Mouse (Mus musculus) limb, embryonic 12.5 days (tissue): ENCODE data around the gene Rae1. TPM values are rescaled to one million over a fixed set of nuclear protein-coding genes. Genes with fewer than 3 reads are reported as not detected.

Experiments
- ATAC-seq: fragments of 200-750 bp; cut with Nextera tagmentation; 2 replicates; pipeline ENCODE4 v1.8.0; 2017; ENCODE audit warnings: low read depth, moderate TSS enrichment; ENCODE audit not compliant: insufficient number of reproducible peaks, insufficient read depth, low FRiP score, low TSS enrichment
- H3K27ac ChIP-seq: fragments of 300-500 bp; sonication (generic); 2 replicates; pipeline ENCODE4 v1.5.1; 2016; ENCODE audit warnings: mild to moderate bottlenecking, moderate library complexity
- H3K27me3 ChIP-seq: fragments of 300-500 bp; sonication (generic); 2 replicates; pipeline ENCODE4 v1.6.1; 2016; ENCODE audit warnings: mild to moderate bottlenecking, moderate library complexity
- H3K36me3 ChIP-seq: fragments of 300-500 bp; sonication (generic); 2 replicates; pipeline ENCODE4 v1.6.1; 2016; ENCODE audit warnings: mild to moderate bottlenecking, moderate library complexity
- H3K4me1 ChIP-seq: fragments of 300-500 bp; sonication (generic); replicated peaks from 2 replicates; pipeline ENCODE4 v1.6.1; 2016
- H3K4me2 ChIP-seq: fragments of 300-500 bp; sonication (generic); 2 replicates; pipeline ENCODE4 v1.6.1; 2016; ENCODE audit warnings: mild to moderate bottlenecking, moderate library complexity
- H3K4me3 ChIP-seq: fragments of 300-500 bp; sonication (generic); replicated peaks from 2 replicates; pipeline ENCODE4 v1.5.1; 2016; ENCODE audit warnings: mild to moderate bottlenecking
- H3K9ac ChIP-seq: fragments of 300-500 bp; sonication (generic); replicated peaks from 2 replicates; pipeline ENCODE4 v1.6.1; 2016; ENCODE audit warnings: mild to moderate bottlenecking, moderate library complexity
- H3K9me3 ChIP-seq: fragments of 300-500 bp; sonication (generic); 2 replicates; pipeline ENCODE4 v1.6.1; 2016; ENCODE audit warnings: mild to moderate bottlenecking, moderate library complexity
- WGBS: fragments of 180-500 bp; shearing (Covaris S2); methylation state at CpG from one replicate; pipeline ENCODE4 v1.1.7; 2016; 5-methylcytosine and 5-hydroxymethylcytosine counted together
- polyA plus RNA-seq: library from polyadenylated mRNA; unstranded; fragments of >200 nt; fragmentation: Nextera tagmentation; extraction: Ambion mirVana; gene quantifications from 2 replicates; pipeline ENCODE4 v1.2.1, GENCODE M21; 2016

Gene Rae1
- polyA plus RNA-seq, 1 experiment from 2014 or later = 157 TPM

GRCm38 (mm10) chr2:173020430-173020829 lies 20.5 kb downstream of the Rae1 start, which contains the start of gene Rbm38:
Gene Rbm38 (plus strand): TSS chr2:173020498.
- no peak within 1 kb of the TSS for H3K27ac ChIP-seq

GRCm38 (mm10) chr2:173021633-173022055 lies 21.7 kb downstream of the Rae1 start:
- ATAC-seq = peak; percentile 52
- peak overlapping the region; percentile 72 for H3K9ac ChIP-seq
- peak overlapping the region; percentile 79 for H3K4me3 ChIP-seq
- H3K27ac ChIP-seq = peak overlapping the region; percentile 66
- no peaks in the 10 kb centered on the region for H3K9me3 ChIP-seq
- H3K27me3 ChIP-seq = peaks cover 23% of the 10 kb centered on the region
- H3K4me1 ChIP-seq = peaks cover 60% of the 10 kb centered on the region
- peak overlapping the region; percentile 80 for H3K4me2 ChIP-seq
- H3K36me3 ChIP-seq = peaks cover 24% of the 10 kb centered on the region; the same call in 1 of the 2 replicates
- under 1% methylated on average over 54 of the region's 54 CpGs for WGBS

More at GRCm38 (mm10) chr2:173020430-173020829, 20.5 kb downstream of the Rae1 start, which contains the start of gene Rbm38:
- peak within 1 kb of the TSS; percentile 79 for H3K4me3 ChIP-seq
- H3K9ac ChIP-seq = peak within 1 kb of the TSS; percentile 46
- H3K9me3 ChIP-seq = no peaks in the 10 kb centered on the region
- peak within 1 kb of the TSS; percentile 80 for H3K4me2 ChIP-seq
- peaks cover 24% of the 10 kb centered on the region for H3K36me3 ChIP-seq
- no peak for ATAC-seq
- H3K27me3 ChIP-seq = peaks cover 23% of the 10 kb centered on the region
- peaks cover 47% of the 10 kb centered on the region for H3K4me1 ChIP-seq
- WGBS = 31% methylated on average over 11 of the region's 11 CpGs

- peak; percentile 21; the same call in 1 of the 2 replicates for ATAC-seq
- peaks cover 23% of the 10 kb centered on the region for H3K27me3 ChIP-seq
- H3K4me2 ChIP-seq = peak overlapping the region; percentile 80
- H3K4me3 ChIP-seq = peak overlapping the region; percentile 79
- H3K4me1 ChIP-seq = peaks cover 65% of the 10 kb centered on the region
- peak overlapping the region; percentile 72 for H3K9ac ChIP-seq
- peaks cover 29% of the 10 kb centered on the region for H3K36me3 ChIP-seq
- WGBS = under 1% methylated on average over 51 of the region's 51 CpGs
- H3K27ac ChIP-seq = peak overlapping the region; percentile 66
- H3K9me3 ChIP-seq = no peaks in the 10 kb centered on the region
These were observed 22.3 kb downstream of the Rae1 start for GRCm38 (mm10) chr2:173022056-173022681.

- WGBS = 35% methylated on average over 10 of the region's 10 CpGs
- no peak overlapping the region for H3K27ac ChIP-seq
- no peaks in the 10 kb centered on the region for H3K9me3 ChIP-seq
- H3K36me3 ChIP-seq = peaks cover 35% of the 10 kb centered on the region
- H3K4me3 ChIP-seq = peak overlapping the region; percentile 79
- peaks cover 71% of the 10 kb centered on the region for H3K4me1 ChIP-seq
- peaks cover 23% of the 10 kb centered on the region for H3K27me3 ChIP-seq
- H3K9ac ChIP-seq = peak overlapping the region; percentile 72
- ATAC-seq = no peak
- H3K4me2 ChIP-seq = peak overlapping the region; percentile 80
These were observed 22.9 kb downstream of the Rae1 start for GRCm38 (mm10) chr2:173022813-173023212.

- no peak overlapping the region for H3K27ac ChIP-seq
- H3K9me3 ChIP-seq = no peaks in the 10 kb centered on the region
- no peak for ATAC-seq
- peaks cover 41% of the 10 kb centered on the region for H3K36me3 ChIP-seq
- peaks cover 22% of the 10 kb centered on the region for H3K27me3 ChIP-seq
- peak overlapping the region; percentile 80 for H3K4me2 ChIP-seq
- peak overlapping the region; percentile 72 for H3K9ac ChIP-seq
- 84% methylated on average over 7 of the region's 7 CpGs for WGBS
- peak overlapping the region; percentile 79 for H3K4me3 ChIP-seq
- peaks cover 75% of the 10 kb centered on the region for H3K4me1 ChIP-seq
These were observed 23.5 kb downstream of the Rae1 start for GRCm38 (mm10) chr2:173023371-173023851.

GRCm38 (mm10) chr2:173023966-173024365 lies 24.0 kb downstream of the Rae1 start:
- H3K4me2 ChIP-seq = peak overlapping the region; percentile 80

GRCm38 (mm10) chr2:173024392-173024791 lies 24.5 kb downstream of the Rae1 start:
- peaks cover 51% of the 10 kb centered on the region for H3K36me3 ChIP-seq
- peaks cover 65% of the 10 kb centered on the region for H3K4me1 ChIP-seq
- ATAC-seq = no peak
- WGBS = 78% methylated on average over 8 of the region's 8 CpGs
- peak overlapping the region; percentile 79; the same call in 1 of the 2 replicates for H3K4me3 ChIP-seq
- no peak overlapping the region for H3K27ac ChIP-seq
- H3K27me3 ChIP-seq = peaks cover 13% of the 10 kb centered on the region
- H3K9ac ChIP-seq = no peak overlapping the region
- H3K9me3 ChIP-seq = no peaks in the 10 kb centered on the region
- 0 out of 2 replicates have a peak overlapping the region, but pooled peaks have one; percentile 80 for H3K4me2 ChIP-seq

More at GRCm38 (mm10) chr2:173023966-173024365, 24.0 kb downstream of the Rae1 start:
- H3K4me1 ChIP-seq = peaks cover 69% of the 10 kb centered on the region
- WGBS = 84% methylated on average over 4 of the region's 4 CpGs
- peaks cover 47% of the 10 kb centered on the region for H3K36me3 ChIP-seq
- H3K4me3 ChIP-seq = peak overlapping the region; percentile 79
- no peak overlapping the region for H3K9ac ChIP-seq
- H3K27ac ChIP-seq = no peak overlapping the region
- peaks cover 17% of the 10 kb centered on the region for H3K27me3 ChIP-seq
- no peak for ATAC-seq
- no peaks in the 10 kb centered on the region for H3K9me3 ChIP-seq

- 0 out of 2 replicates have a peak overlapping the region, but pooled peaks have one; percentile 32 for H3K9ac ChIP-seq
- H3K4me1 ChIP-seq = peaks cover 62% of the 10 kb centered on the region
- peak overlapping the region; percentile 16; the same call in 1 of the 2 replicates for H3K4me3 ChIP-seq
- H3K27me3 ChIP-seq = peaks cover 10% of the 10 kb centered on the region
- WGBS = 36% methylated on average over 4 of the region's 4 CpGs
- H3K36me3 ChIP-seq = peaks cover 56% of the 10 kb centered on the region
- no peaks in the 10 kb centered on the region for H3K9me3 ChIP-seq
- no peak for ATAC-seq
- 0 out of 2 replicates have a peak overlapping the region, but pooled peaks have one; percentile 12 for H3K27ac ChIP-seq
- peak overlapping the region; percentile 23; the same call in 1 of the 2 replicates for H3K4me2 ChIP-seq
These were observed 25.0 kb downstream of the Rae1 start for GRCm38 (mm10) chr2:173024938-173025337.

- Histone ChIP-seq H3K27ac (0 out of 2 replicates have a peak overlapping the region, but pooled peaks have one; percentile 69), H3K4me2 (peak overlapping the region; percentile 33), H3K4me3 (no peak overlapping the region), H3K4me1 (peaks cover 58% of the 10 kb centered on the region), H3K9me3 (no peaks in the 10 kb centered on the region), H3K9ac (no peak overlapping the region), H3K36me3 (peaks cover 70% of the 10 kb centered on the region), H3K27me3 (no peaks in the 10 kb centered on the region)
- 81% methylated on average over 5 of the region's 5 CpGs for WGBS
- no peak for ATAC-seq
These were observed 26.4 kb downstream of the Rae1 start for GRCm38 (mm10) chr2:173026286-173026685.

GRCm38 (mm10) chr2:173026688-173027131 lies 26.8 kb downstream of the Rae1 start:
- Histone ChIP-seq H3K4me2 (peak overlapping the region; percentile 33), H3K27ac (peak overlapping the region; percentile 69; the same call in 1 of the 2 replicates)
- 76% methylated on average over 3 of the region's 3 CpGs for WGBS

More at GRCm38 (mm10) chr2:173026688-173027131, 26.8 kb downstream of the Rae1 start:
- Histone ChIP-seq H3K9ac (0 out of 2 replicates have a peak overlapping the region, but pooled peaks have one; percentile 18), H3K9me3 (no peaks in the 10 kb centered on the region), H3K4me1 (peaks cover 58% of the 10 kb centered on the region), H3K36me3 (peaks cover 74% of the 10 kb centered on the region), H3K27me3 (no peaks in the 10 kb centered on the region), H3K4me3 (no peak overlapping the region)
- ATAC-seq = no peak
